Mouse (Mus musculus) ES-E14 (cell line): Measurements from ENCODE around the gene Tmem39a. TPM values are rescaled to one million over a fixed set of nuclear protein-coding genes. Genes with fewer than 3 reads are reported as not detected.

ENCODE experiments used
- DNase-seq: peaks from one replicate; pipeline ENCODE4 v3.0.0-alpha.2; 2013; ENCODE audit warnings: low read depth, low spot score
- H3K27ac ChIP-seq: 2 replicates; pipeline ENCODE4 v1.5.1; 2012; ENCODE audit warnings: low read depth, mild to moderate bottlenecking, low read length, moderate library complexity, mixed read lengths; ENCODE audit not compliant: poor library complexity, insufficient read depth, severe bottlenecking
- H3K36me3 ChIP-seq: 2 replicates; pipeline ENCODE4 v1.6.1; 2012; ENCODE audit warnings: mild to moderate bottlenecking, low read length, moderate library complexity, mixed read lengths; ENCODE audit not compliant: control insufficient read depth, poor library complexity, insufficient read depth, severe bottlenecking
- H3K4me1 ChIP-seq, 2 experiments: fragments of 150-350 bp in 1 of 2; sonication (generic) in 1 of 2; 2 replicates each; pipeline ENCODE4 v1.6.1; 2012; ENCODE audit warnings: low read length in 2 of 2, mild to moderate bottlenecking in 1 of 2, mixed read lengths in 1 of 2; ENCODE audit not compliant: control insufficient read depth in 2 of 2, insufficient read depth in 2 of 2, poor library complexity in 1 of 2
- H3K4me3 ChIP-seq, 2 experiments: fragments of 150-350 bp in 1 of 2; sonication (generic) in 1 of 2; 2 replicates each; pipeline ENCODE4 v1.5.1; 2012; ENCODE audit warnings: low read length in 2 of 2, low read depth in 1 of 2, mild to moderate bottlenecking in 1 of 2, mixed read lengths in 1 of 2; ENCODE audit not compliant: insufficient read depth in 1 of 2, poor library complexity in 1 of 2, severe bottlenecking in 1 of 2
- H3K9ac ChIP-seq: 2 replicates; pipeline ENCODE4 v1.6.1; 2012; ENCODE audit warnings: low read depth, mild to moderate bottlenecking, low read length, mixed read lengths; ENCODE audit not compliant: poor library complexity, insufficient read depth, severe bottlenecking
- H3K9me3 ChIP-seq: fragments of 150-350 bp; sonication (generic); 2 replicates; pipeline ENCODE4 v1.6.1; 2012; ENCODE audit warnings: low read depth, mild to moderate bottlenecking, low read length; ENCODE audit not compliant: control insufficient read depth, insufficient read depth
- CHD2 ChIP-seq: IDR thresholded peaks from 2 replicates; pipeline ENCODE4 v1.6.1; 2014; ENCODE audit warnings: mild to moderate bottlenecking, low read depth, low read length, inconsistent platforms
- HCFC1 ChIP-seq: IDR thresholded peaks from 2 replicates; pipeline ENCODE4 v1.6.1; 2012; ENCODE audit warnings: low read length, inconsistent platforms, borderline replicate concordance; ENCODE audit not compliant: insufficient read depth
- MAFK ChIP-seq: IDR thresholded peaks from 2 replicates; pipeline ENCODE4 v1.6.1; 2014; ENCODE audit warnings: mild to moderate bottlenecking, low read depth, low read length, inconsistent platforms; ENCODE audit not compliant: insufficient read depth
- ZC3H11A ChIP-seq: IDR thresholded peaks from 2 replicates; pipeline ENCODE4 v1.6.1; 2012; ENCODE audit warnings: low read depth, mild to moderate bottlenecking, inconsistent platforms, low read length, borderline replicate concordance
- ZNF384 ChIP-seq: IDR thresholded peaks from 2 replicates; pipeline ENCODE4 v1.6.1; 2012; ENCODE audit warnings: low read depth, low read length, inconsistent platforms
- in situ Hi-C, 2 experiments: fragments of 600-800 bp; cut with MboI; formaldehyde crosslinking; loops; one replicate each; pipeline ENCODE4 v1.15.1; 2025; ENCODE audit warnings: low sequenced_read_pairs in 2 of 2, inconsistent platforms in 1 of 2; ENCODE audit not compliant: unreplicated experiment in 2 of 2
- total RNA-seq: library from RNA; depleted of rRNA; stranded (reverse); fragments of 300-350 nt; gene quantifications from 2 replicates; pipeline ENCODE4 v1.2.3, GENCODE M21; 2012

The Tmem39a gene
- total RNA-seq, 1 experiment: 124 TPM

GRCm38 (mm10) chr16:38592026-38592678 lies 33.7 kb downstream of the Tmem39a start:
- DNase-seq: no peak
- Histone ChIP-seq H3K27ac (no peak overlapping the region), H3K9me3 (no peaks in the 10 kb centered on the region), H3K4me3 (no peak overlapping the region), H3K9ac (no peak overlapping the region), H3K36me3 (peaks cover 17% of the 10 kb centered on the region), H3K4me1 (peaks cover 0 to 3% of the 10 kb centered on the region in 2 experiments; a peak in 1 of 4 replicates)
- TF ChIP-seq ZNF384 (no peak), ZC3H11A (no peak), MAFK (no peak), CHD2 (no peak), HCFC1 (no peak)
- in situ Hi-C loops: no loop called here

DNA sequence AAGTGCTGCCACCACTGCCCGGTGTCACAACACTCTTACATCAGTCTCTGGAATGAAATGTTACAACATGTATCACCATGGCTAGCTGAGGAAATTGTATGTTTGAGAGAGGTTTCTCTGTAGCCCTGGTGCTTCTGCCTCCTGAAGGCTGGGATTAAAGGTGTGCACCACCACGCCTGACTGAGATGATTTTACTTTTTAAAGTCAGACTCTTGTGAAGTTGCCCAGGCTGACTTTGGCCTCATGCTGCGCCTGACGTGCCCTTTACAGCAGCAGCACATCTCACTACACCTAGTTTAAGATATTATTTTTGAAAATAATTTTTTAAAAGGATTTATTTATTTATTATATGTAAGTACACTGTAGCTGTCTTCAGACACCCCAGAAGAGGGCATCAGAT lies 34.4 kb downstream of the Tmem39a start:
- no peaks in the 10 kb centered on the region for H3K9me3 ChIP-seq
- in situ Hi-C loops: no loop called here
- H3K36me3 ChIP-seq: peaks cover 13% of the 10 kb centered on the region

GRCm38 (mm10) chr16:38594435-38594834 lies 35.9 kb downstream of the Tmem39a start:
- H3K4me1 ChIP-seq: peaks cover 0 to 3% of the 10 kb centered on the region in 2 experiments; a peak in 1 of 4 replicates
- no peak overlapping the region for H3K4me3 ChIP-seq
- no peaks in the 10 kb centered on the region for H3K9me3 ChIP-seq
- H3K27ac ChIP-seq: no peak overlapping the region
- DNase-seq: no peak
- in situ Hi-C loops: no loop called here
- TF ChIP-seq CHD2: no peak
- TF ChIP-seq MAFK: no peak
- TF ChIP-seq HCFC1: no peak
- no peak for TF ChIP-seq ZNF384
- no peak for TF ChIP-seq ZC3H11A
- peaks cover 9% of the 10 kb centered on the region for H3K36me3 ChIP-seq
- H3K9ac ChIP-seq: no peak overlapping the region

More for the DNA sequence above, 34.4 kb downstream of the Tmem39a start:
- Histone ChIP-seq H3K27ac (no peak overlapping the region), H3K4me3 (no peak overlapping the region), H3K4me1 (peaks cover 0 to 3% of the 10 kb centered on the region in 2 experiments; a peak in 1 of 4 replicates), H3K9ac (no peak overlapping the region)
- DNase-seq: no peak
- no peak for TF ChIP-seq ZNF384
- TF ChIP-seq CHD2: no peak
- no peak for TF ChIP-seq HCFC1
- no peak for TF ChIP-seq MAFK
- no peak for TF ChIP-seq ZC3H11A

DNA sequence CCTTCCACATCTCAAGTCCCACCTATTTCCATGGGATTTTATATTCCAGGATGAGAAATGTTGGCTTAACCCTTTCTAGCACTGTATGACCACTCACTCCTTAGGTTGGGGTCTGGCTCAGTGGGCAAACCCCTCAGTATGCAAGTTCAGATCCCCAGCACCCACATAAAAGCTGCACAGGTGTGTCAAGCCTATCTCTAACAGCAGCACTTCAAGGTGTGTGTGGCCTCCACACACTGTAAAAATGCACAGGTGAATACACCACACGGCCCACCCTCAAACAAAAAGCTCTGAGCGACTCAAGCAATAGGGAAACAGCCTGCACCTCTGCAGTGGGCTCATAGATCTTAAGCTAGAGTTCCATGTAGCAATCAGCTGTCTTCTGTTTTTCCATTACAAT lies 37.6 kb downstream of the Tmem39a start:
- Histone ChIP-seq H3K4me1 (peaks cover 0 to 3% of the 10 kb centered on the region in 2 experiments; a peak in 1 of 4 replicates), H3K9me3 (no peaks in the 10 kb centered on the region), H3K4me3 (no peak overlapping the region), H3K9ac (no peak overlapping the region), H3K27ac (no peak overlapping the region), H3K36me3 (peaks cover 7% of the 10 kb centered on the region)
- no peak for DNase-seq
- in situ Hi-C loops: no loop called here
- TF ChIP-seq ZNF384 (no peak), MAFK (no peak), ZC3H11A (no peak), CHD2 (no peak), HCFC1 (no peak)
